ENCODE assay signal across 8 mouse cellular contexts in the genomic region with DNA sequence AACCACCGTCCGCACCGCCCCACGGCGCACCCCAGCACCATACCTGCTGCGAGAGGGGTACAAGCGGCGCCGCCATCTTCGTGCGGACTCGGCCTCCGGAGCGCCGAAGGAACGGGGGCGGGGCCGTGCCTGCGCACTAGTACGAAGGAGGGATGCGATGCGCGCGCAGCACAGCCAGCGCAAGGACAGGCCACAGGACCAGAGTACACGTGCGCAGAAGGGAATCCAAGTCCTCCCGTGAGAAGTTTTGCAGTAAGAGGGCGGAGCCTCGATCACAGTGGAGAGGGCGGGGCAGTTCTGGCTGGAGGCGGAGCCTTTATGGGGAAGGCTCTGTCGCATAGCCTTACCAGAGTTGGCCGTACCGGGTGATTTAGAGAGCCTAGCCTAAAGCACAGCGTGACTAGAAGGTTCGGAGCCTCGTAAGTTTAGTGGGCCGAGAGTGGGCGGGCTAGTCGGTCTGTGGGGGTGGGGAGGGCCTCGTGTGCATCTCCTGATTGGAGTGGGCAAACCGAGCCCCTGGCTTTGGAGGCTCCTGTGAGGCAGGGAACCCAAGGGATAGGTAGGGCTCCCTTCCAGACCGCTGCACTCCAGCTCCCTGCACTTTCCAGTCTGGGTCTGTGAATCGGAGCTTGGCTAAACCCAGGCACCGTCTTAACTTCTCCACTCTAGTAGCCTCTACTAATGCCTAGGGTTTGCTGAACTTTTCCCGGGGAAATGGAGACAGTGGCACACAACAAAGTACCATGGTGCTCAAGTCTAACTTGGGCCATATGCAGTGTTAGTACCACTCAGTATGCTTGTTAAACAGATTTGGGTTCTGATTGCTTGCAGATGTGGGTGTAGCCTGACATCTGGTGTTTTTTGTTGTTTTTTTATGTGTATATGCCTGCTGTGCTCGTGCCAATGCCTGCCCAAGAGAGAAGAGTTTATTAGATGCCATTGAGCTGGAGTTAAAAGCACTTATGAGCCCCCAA. TPM values are rescaled to one million over a fixed set of nuclear protein-coding genes. Genes with fewer than 3 reads are reported as not detected.
DNase-seq lines count a peak whose midpoint lies in the region; ATAC-seq and TF ChIP-seq lines count a peak whose summit lies in the region.

Gene Eps15l1 (minus strand): TSS at position 99 of the 974 bp plus-strand sequence.

- ATAC-seq in frontal cortex, adult (ENCODE audit: low TSS enrichment): peak; percentile 90
- ATAC-seq in lung, postnatal 0 days: peak; percentile 98

- peaks cover 19% of the 10 kb centered on the region for H3K36me3 ChIP-seq in hindbrain, embryonic 10.5 days
- H3K36me3 ChIP-seq in lung, postnatal 0 days (ENCODE audit: insufficient read depth, low read length): no peaks in the 10 kb centered on the region

- H3K4me1 ChIP-seq in hindbrain, embryonic 10.5 days (replicated peaks): peaks cover 47% of the 10 kb centered on the region
- H3K4me1 ChIP-seq in lung, postnatal 0 days (ENCODE audit: insufficient read depth, low read depth, low read length): peaks cover 10% of the 10 kb centered on the region; the same call in 1 of the 2 replicates

- TF ChIP-seq EP300 in lung, postnatal 0 days (IDR thresholded peaks at IDR 0.05): no peak

- under 1% methylated on average over 48 of the region's 48 CpGs for WGBS in hindbrain, embryonic 10.5 days
- WGBS in lung, postnatal 0 days: 1% methylated on average over 48 of the region's 48 CpGs

- DNase-seq in MN1 (ENCODE audit: low spot score): peak; percentile 100
- DNase-seq in cerebellum, adult 9-10 months: peak; percentile 98
- peak; percentile 99 for DNase-seq in hindbrain, embryonic 10.5 days (ENCODE audit: low spot score)
- DNase-seq in layer of hippocampus, adult 9-11 months: peak; percentile 99
- peak; percentile 100 for DNase-seq in lung, postnatal 0 days (ENCODE audit: low spot score)
- DNase-seq in ovary, postnatal 14 days (ENCODE audit: low spot score): peak; percentile 96
- DNase-seq in thymus, postnatal 14 days: peak; percentile 99

- peak within 1 kb of the TSS; percentile 86 for H3K4me2 ChIP-seq in lung, postnatal 0 days (replicated peaks; ENCODE audit: low read depth, low read length)

- no peak for TF ChIP-seq CTCF in lung, postnatal 0 days (IDR thresholded peaks at IDR 0.05)

- no peaks in the 10 kb centered on the region for H3K27me3 ChIP-seq in hindbrain, embryonic 10.5 days (ENCODE audit: insufficient read depth, poor library complexity, severe bottlenecking)
- H3K27me3 ChIP-seq in lung, postnatal 0 days (replicated peaks; ENCODE audit: insufficient read depth, low read length): no peaks in the 10 kb centered on the region

- H3K27ac ChIP-seq in hindbrain, embryonic 10.5 days: peak within 1 kb of the TSS; percentile 96
- peak within 1 kb of the TSS; percentile 82 for H3K27ac ChIP-seq in lung, postnatal 0 days (ENCODE audit: low read length)

- peak within 1 kb of the TSS; percentile 69 for H3K9ac ChIP-seq in lung, postnatal 0 days (replicated peaks; ENCODE audit: low read depth)

- no peaks in the 10 kb centered on the region for H3K9me3 ChIP-seq in hindbrain, embryonic 10.5 days
- H3K9me3 ChIP-seq in lung, postnatal 0 days (ENCODE audit: low read length): no peaks in the 10 kb centered on the region

- H3K4me3 ChIP-seq in hindbrain, embryonic 10.5 days: peak within 1 kb of the TSS; percentile 93
- H3K4me3 ChIP-seq in lung, postnatal 0 days (ENCODE audit: low read depth, low read length): peak within 1 kb of the TSS; percentile 77

RNA-seq across cellular contexts. Expression of gene Eps15l1, which starts in this region (rescaled TPM):
- polyA plus RNA-seq in hindbrain, embryonic 10.5 days (2016; fragmentation: Nextera tagmentation; extraction: Ambion mirVana): 73.8 and 74.3 TPM in 2 replicates
- polyA plus RNA-seq in lung, postnatal 0 days (2015; fragmentation: Nextera tagmentation; extraction: Ambion mirVana): 25.6 and 25.9 TPM in 2 replicates

Comparison
In these comparisons a context has a peak if more than half of its experiments do, and no peak if none do; other contexts are left out.
1. Peak in every context shown above with its lines: DNase-seq, ATAC-seq, H3K4me3 ChIP-seq and H3K27ac ChIP-seq.